ENCODE assay signal across 22 mouse cellular contexts in genomic region chr9:98864571-98864970, GRCm38 (mm10). TPM values are rescaled to one million over a fixed set of nuclear protein-coding genes. Genes with fewer than 3 reads are reported as not detected.
DNase-seq lines count a peak whose midpoint lies in the region; ATAC-seq lines count a peak whose summit lies in the region.
"Had no signal": no experiment of that assay in that cellular context is flagged by ENCODE, and none has a peak within 500 bp of the region (broad histone marks: within the 10 kb centered on the region; RNA-seq: fewer than 3 reads in every experiment).

Gene Prr23a3 (plus strand): TSS chr9:98864767.

- no peak within 1 kb of the TSS for H3K9ac ChIP-seq in heart, embryonic 14.5 days (ENCODE audit: low read length)
- no peak within 1 kb of the TSS for H3K9ac ChIP-seq in midbrain, embryonic 13.5 days (replicated peaks)
- no peak within 1 kb of the TSS for H3K9ac ChIP-seq in midbrain, embryonic 11.5 days (ENCODE audit: low read length)
- H3K9ac ChIP-seq: embryonic facial prominence, embryonic 15.5 days; liver, embryonic 13.5 days had no signal

- H3K36me3 ChIP-seq in heart, embryonic 14.5 days (ENCODE audit: control insufficient read depth, insufficient read depth, low read length), result no peaks in the 10 kb centered on the region
- no peaks in the 10 kb centered on the region for H3K36me3 ChIP-seq in midbrain, embryonic 13.5 days
- H3K36me3 ChIP-seq in midbrain, embryonic 11.5 days (ENCODE audit: control insufficient read depth, insufficient read depth, low read length), result no peaks in the 10 kb centered on the region
- H3K36me3 ChIP-seq in embryonic facial prominence, embryonic 10.5 days (replicated peaks), result no peaks in the 10 kb centered on the region
- H3K36me3 ChIP-seq: embryonic facial prominence, embryonic 15.5 days; liver, embryonic 13.5 days had no signal

- H3K4me3 ChIP-seq in heart, embryonic 14.5 days (ENCODE audit: control insufficient read depth in 1 of 2, insufficient read depth in 1 of 2, low read depth in 1 of 2, low read length in 2 of 2), result peak within 1 kb of the TSS in 1 of 2 experiments; percentile 4; a peak in 1 of 4 replicates
- H3K4me3 ChIP-seq in midbrain, embryonic 13.5 days (replicated peaks), result no peak within 1 kb of the TSS
- no peak within 1 kb of the TSS for H3K4me3 ChIP-seq in midbrain, embryonic 11.5 days (ENCODE audit: low read depth, low read length)
- H3K4me3 ChIP-seq in embryonic facial prominence, embryonic 10.5 days, result peak within 1 kb of the TSS; percentile 28; the same call in 1 of the 2 replicates
- H3K4me3 ChIP-seq: embryonic facial prominence, embryonic 15.5 days; liver, embryonic 13.5 days had no signal

- 44% methylated on average over 22 of the region's 22 CpGs for WGBS in heart, embryonic 14.5 days
- WGBS in midbrain, embryonic 13.5 days, result 61% methylated on average over 22 of the region's 22 CpGs
- WGBS in midbrain, embryonic 11.5 days, result 55% methylated on average over 22 of the region's 22 CpGs
- WGBS in embryonic facial prominence, embryonic 10.5 days, result 58% methylated on average over 22 of the region's 22 CpGs

- ATAC-seq in heart, embryonic 14.5 days (ENCODE audit: insufficient number of reproducible peaks, insufficient read depth, low FRiP score, low read depth), result no peak
- no peak for ATAC-seq in midbrain, embryonic 13.5 days
- ATAC-seq in midbrain, embryonic 11.5 days (ENCODE audit: low FRiP score), result no peak
- ATAC-seq: CD4-positive, CD25-positive, alpha-beta regulatory T cell, adult 4 months; forebrain, embryonic 16.5 days had no signal

- peaks cover 14% of the 10 kb centered on the region; the same call in 1 of the 2 replicates for H3K27me3 ChIP-seq in heart, embryonic 14.5 days (ENCODE audit: control insufficient read depth, insufficient read depth, low read length)
- no peaks in the 10 kb centered on the region for H3K27me3 ChIP-seq in midbrain, embryonic 13.5 days
- H3K27me3 ChIP-seq in midbrain, embryonic 11.5 days (ENCODE audit: control insufficient read depth, insufficient read depth, low read length), result no peaks in the 10 kb centered on the region
- H3K27me3 ChIP-seq in embryonic facial prominence, embryonic 10.5 days (replicated peaks; ENCODE audit: low read depth, poor library complexity, severe bottlenecking), result peaks cover 17% of the 10 kb centered on the region

- H3K9me3 ChIP-seq in heart, embryonic 14.5 days (ENCODE audit: control insufficient read depth, low read length), result no peaks in the 10 kb centered on the region
- no peaks in the 10 kb centered on the region for H3K9me3 ChIP-seq in midbrain, embryonic 13.5 days
- H3K9me3 ChIP-seq in midbrain, embryonic 11.5 days (ENCODE audit: control insufficient read depth, low read length), result no peaks in the 10 kb centered on the region
- H3K9me3 ChIP-seq in embryonic facial prominence, embryonic 10.5 days, result 0 out of 2 replicates have a peak, but pooled peaks cover 7% of the 10 kb centered on the region
- H3K9me3 ChIP-seq: embryonic facial prominence, embryonic 15.5 days; liver, embryonic 13.5 days had no signal

- DNase-seq in heart, adult 18-20 months, result no peak
- no peak for DNase-seq in midbrain, embryonic 11.5 days (ENCODE audit: low spot score, missing footprints)
- no peak for DNase-seq in embryonic facial prominence, embryonic 10.5 days (ENCODE audit: low spot score)
- peak; percentile 42 for DNase-seq in testis, postnatal 10 days (ENCODE audit: low spot score)
- DNase-seq in cerebellum, adult 9-11 months, result no peak
- no peak for DNase-seq in layer of hippocampus, postnatal 36 days
- DNase-seq: adrenal gland, postnatal 14 days; cerebellum, postnatal 14 days; kidney, postnatal 4 days; liver, embryonic 13.5 days; lung, postnatal 14 days; right cerebral cortex, postnatal 4 days had no signal

- H3K4me2 ChIP-seq in heart, embryonic 14.5 days (ENCODE audit: low read length), result peak within 1 kb of the TSS; percentile 45
- H3K4me2 ChIP-seq in midbrain, embryonic 13.5 days (replicated peaks), result peak within 1 kb of the TSS; percentile 20; the same call in 1 of the 2 replicates
- no peak within 1 kb of the TSS for H3K4me2 ChIP-seq in midbrain, embryonic 11.5 days
- H3K4me2 ChIP-seq: embryonic facial prominence, embryonic 15.5 days; liver, embryonic 13.5 days had no signal

- no peak within 1 kb of the TSS for H3K27ac ChIP-seq in heart, embryonic 14.5 days (replicated peaks in 1 of 2; ENCODE audit: control insufficient read depth in 1 of 2, insufficient read depth in 1 of 2, low read depth in 2 of 2, low read length in 2 of 2)
- no peak within 1 kb of the TSS for H3K27ac ChIP-seq in midbrain, embryonic 13.5 days
- no peak within 1 kb of the TSS for H3K27ac ChIP-seq in midbrain, embryonic 11.5 days (ENCODE audit: low read depth, low read length)
- H3K27ac ChIP-seq in embryonic facial prominence, embryonic 10.5 days (replicated peaks), result no peak within 1 kb of the TSS
- H3K27ac ChIP-seq: embryonic facial prominence, embryonic 15.5 days; liver, embryonic 13.5 days had no signal

- no peaks in the 10 kb centered on the region for H3K4me1 ChIP-seq in heart, embryonic 14.5 days (ENCODE audit: control insufficient read depth in 2 of 2, insufficient read depth in 2 of 2, low read length in 2 of 2)
- H3K4me1 ChIP-seq in midbrain, embryonic 13.5 days (replicated peaks), result no peaks in the 10 kb centered on the region
- H3K4me1 ChIP-seq in midbrain, embryonic 11.5 days (ENCODE audit: control insufficient read depth, insufficient read depth, low read length), result no peaks in the 10 kb centered on the region
- peaks cover 3% of the 10 kb centered on the region; the same call in 1 of the 2 replicates for H3K4me1 ChIP-seq in embryonic facial prominence, embryonic 10.5 days
- H3K4me1 ChIP-seq: embryonic facial prominence, embryonic 15.5 days; liver, embryonic 13.5 days had no signal

RNA-seq across cellular contexts. Expression of gene Prr23a3, which starts in this region (rescaled TPM):
- not detected in 2 replicates for polyA plus RNA-seq in heart, embryonic 14.5 days (2014; fragmentation: Nextera tagmentation; extraction: Ambion mirVana)
- total RNA-seq in heart, adult 18-20 months (2021), result not detected
- 0.08 TPM in 1 of 2 replicates, not detected in the other for polyA plus RNA-seq in midbrain, embryonic 13.5 days (2015; fragmentation: Nextera tagmentation; extraction: Ambion mirVana)
- 0.12 TPM in 1 of 2 replicates, not detected in the other for polyA plus RNA-seq in midbrain, embryonic 11.5 days (2014; fragmentation: Nextera tagmentation; extraction: Ambion mirVana)
- 0.08 and 0.10 TPM in 2 replicates for polyA plus RNA-seq in embryonic facial prominence, embryonic 10.5 days (2016; fragmentation: Nextera tagmentation; extraction: Ambion mirVana)
- not detected for total RNA-seq in layer of hippocampus, postnatal 36 days (2021)
- total RNA-seq: adrenal gland, postnatal 14 days; gastrocnemius, postnatal 4 days; left cerebral cortex, adult 8-10 months; monocyte, adult 5-6 weeks had no signal
- polyA plus RNA-seq: CD4-positive, CD25-positive, alpha-beta regulatory T cell, adult 4 months; forebrain, embryonic 16.5 days; intestine, embryonic 14.5 days; liver, embryonic 13.5 days; stomach, embryonic 14.5 days had no signal
